Mouse (Mus musculus) forebrain, embryonic 10.5 days (tissue): ENCODE data around the gene Cdc6. TPM values are rescaled to one million over a fixed set of nuclear protein-coding genes. Genes with fewer than 3 reads are reported as not detected.
"Not testable (repeated sequence)": the region's sequence is repeated elsewhere in the genome, so short reads cannot be mapped to it uniquely, and the experiment has no call there.

Experiments used
- DNase-seq: peaks from one replicate; pipeline ENCODE4 v3.0.0-alpha.2; 2017; ENCODE audit warnings: low spot score; ENCODE audit errors: extremely low spot score
- H3K27ac ChIP-seq: fragments of 300-500 bp; sonication (generic); 2 replicates; pipeline ENCODE4 v1.5.1; 2016; ENCODE audit warnings: mild to moderate bottlenecking
- H3K27me3 ChIP-seq: fragments of 300-500 bp; sonication (generic); 2 replicates; pipeline ENCODE4 v1.6.1; 2016; ENCODE audit warnings: mild to moderate bottlenecking; ENCODE audit not compliant: poor library complexity, severe bottlenecking
- H3K36me3 ChIP-seq: fragments of 300-500 bp; sonication (generic); replicated peaks from 2 replicates; pipeline ENCODE4 v1.6.1; 2016; ENCODE audit warnings: mild to moderate bottlenecking, moderate library complexity
- H3K4me1 ChIP-seq: fragments of 300-500 bp; sonication (generic); 2 replicates; pipeline ENCODE4 v1.6.1; 2016
- H3K4me3 ChIP-seq: fragments of 300-500 bp; sonication (generic); 2 replicates; pipeline ENCODE4 v1.5.1; 2016; ENCODE audit warnings: mild to moderate bottlenecking, moderate library complexity
- H3K9me3 ChIP-seq: fragments of 300-500 bp; sonication (generic); 2 replicates; pipeline ENCODE4 v1.6.1; 2016; ENCODE audit warnings: mild to moderate bottlenecking, moderate library complexity
- WGBS: fragments of 180-500 bp; shearing (Covaris S2); methylation state at CpG from one replicate; pipeline ENCODE4 v1.1.7; 2016; 5-methylcytosine and 5-hydroxymethylcytosine counted together
- polyA plus RNA-seq: library from polyadenylated mRNA; unstranded; fragments of >200 nt; fragmentation: Nextera tagmentation; extraction: Ambion mirVana; gene quantifications from 2 replicates; pipeline ENCODE4 v1.2.1, GENCODE M21; 2016

Cdc6 gene
- polyA plus RNA-seq, 1 experiment from 2014 or later, result 68.7 TPM

DNA sequence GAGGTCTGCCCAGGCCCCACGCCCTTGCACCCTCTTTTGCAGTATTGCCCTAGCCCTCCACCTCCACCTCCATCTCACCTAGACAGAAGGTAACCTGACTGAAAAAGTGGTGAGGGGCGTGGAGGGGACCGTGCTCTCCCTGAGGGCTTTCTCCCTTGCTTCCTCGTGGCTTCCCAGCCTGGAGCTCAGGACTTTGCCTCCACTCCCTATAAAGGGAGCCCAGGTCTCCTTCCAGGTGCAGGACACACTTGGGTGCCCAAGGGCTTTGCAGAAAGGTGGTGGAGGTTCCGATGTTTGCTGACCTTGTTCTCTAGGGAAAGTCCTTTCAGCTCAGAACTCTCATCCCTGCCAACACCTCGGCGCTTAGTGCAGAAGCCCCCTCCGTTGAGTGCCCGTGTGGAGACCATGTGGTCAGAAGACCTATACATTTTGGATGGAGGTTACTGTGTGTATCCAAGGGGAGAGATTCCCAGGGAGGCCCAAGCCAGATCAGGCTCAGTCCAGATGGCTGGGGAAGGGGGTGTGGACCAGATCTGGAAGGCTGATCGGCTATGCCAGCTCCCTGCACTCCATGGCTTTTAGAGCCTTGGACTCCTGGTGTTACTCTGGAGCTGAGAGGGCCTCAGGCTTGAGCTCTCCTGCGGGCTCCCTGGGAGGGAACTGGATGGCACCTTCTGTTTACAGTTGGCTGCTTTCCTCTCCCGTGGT is 20.7 kb downstream of the Cdc6 start:
- Histone ChIP-seq H3K4me3 (peak overlapping the region; percentile 62), H3K27ac (peak overlapping the region; percentile 86), H3K36me3 (peaks cover 10% of the 10 kb centered on the region), H3K9me3 (no peaks in the 10 kb centered on the region), H3K4me1 (peaks cover 99% of the 10 kb centered on the region), H3K27me3 (peaks cover 57% of the 10 kb centered on the region)
- WGBS, result 11% methylated on average over 12 of the region's 12 CpGs
- no peak for DNase-seq

DNA sequence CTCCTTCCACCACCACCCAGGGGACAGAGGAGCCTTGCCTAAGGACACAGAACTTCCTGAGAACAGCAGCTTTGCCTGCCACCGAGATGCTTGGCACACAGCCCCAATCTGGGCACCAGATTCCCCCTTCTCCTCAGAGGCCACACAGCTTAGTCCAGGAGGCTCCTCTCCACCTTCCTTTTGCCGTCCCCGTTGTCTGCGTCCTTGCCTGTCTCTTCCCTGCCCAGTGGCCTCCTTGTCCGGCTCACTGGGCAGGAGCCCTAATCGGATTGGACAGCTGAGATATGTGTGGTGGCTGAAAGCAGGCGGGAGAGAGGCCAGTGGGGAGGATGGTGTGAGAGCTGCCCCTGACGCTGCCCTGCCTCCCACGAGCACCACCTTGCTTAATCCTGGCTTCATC is 21.9 kb downstream of the Cdc6 start:
- peak overlapping the region; percentile 62 for H3K4me3 ChIP-seq
- no peak for DNase-seq
- H3K9me3 ChIP-seq, result no peaks in the 10 kb centered on the region
- peak overlapping the region; percentile 75 for H3K27ac ChIP-seq
- H3K36me3 ChIP-seq, result no peaks in the 10 kb centered on the region
- H3K27me3 ChIP-seq, result peaks cover 67% of the 10 kb centered on the region
- H3K4me1 ChIP-seq, result peaks cover 91% of the 10 kb centered on the region
- WGBS, result 4% methylated on average over 9 of the region's 9 CpGs

DNA sequence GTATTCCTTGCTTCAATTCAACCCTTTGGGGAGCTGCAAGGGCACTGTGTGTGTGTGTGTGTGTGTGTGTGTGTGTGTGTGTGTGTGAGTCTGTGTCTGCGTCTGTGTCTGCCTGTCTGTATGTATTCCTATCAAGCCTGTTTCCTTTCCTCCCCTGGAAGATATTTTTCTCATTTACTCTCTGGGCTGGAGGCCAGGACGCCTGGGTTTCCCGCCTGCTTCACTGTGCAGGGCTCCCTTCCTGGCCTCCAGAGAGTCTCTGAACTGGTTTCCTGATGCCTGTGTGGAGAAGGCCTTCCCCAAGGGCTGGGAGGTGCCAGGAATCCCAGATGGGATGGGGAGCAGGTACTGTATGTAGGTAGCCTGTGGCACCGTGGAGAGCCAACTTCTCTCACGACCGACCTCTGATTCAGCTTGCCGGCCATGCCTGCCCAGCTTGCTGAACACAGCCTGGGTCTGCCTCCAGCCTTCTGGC is 22.6 kb downstream of the Cdc6 start:
- Histone ChIP-seq H3K4me1 (peaks cover 86% of the 10 kb centered on the region), H3K27me3 (peaks cover 71% of the 10 kb centered on the region), H3K4me3 (peak overlapping the region; percentile 62), H3K36me3 (peaks cover 2% of the 10 kb centered on the region), H3K9me3 (no peaks in the 10 kb centered on the region), H3K27ac (peak overlapping the region; percentile 75)
- no peak for DNase-seq
- WGBS, result 57% methylated on average over 7 of the region's 7 CpGs

- 55% methylated on average over 10 of the region's 10 CpGs for WGBS
- Histone ChIP-seq H3K4me1 (peaks cover 86% of the 10 kb centered on the region), H3K4me3 (no peak overlapping the region), H3K27me3 (peaks cover 79% of the 10 kb centered on the region), H3K9me3 (no peaks in the 10 kb centered on the region), H3K27ac (peak overlapping the region; percentile 73), H3K36me3 (peaks cover 5% of the 10 kb centered on the region)
- no peak for DNase-seq
Observed at GRCm38 (mm10) chr11:98930773-98931512, 23.3 kb downstream of the Cdc6 start.

DNA sequence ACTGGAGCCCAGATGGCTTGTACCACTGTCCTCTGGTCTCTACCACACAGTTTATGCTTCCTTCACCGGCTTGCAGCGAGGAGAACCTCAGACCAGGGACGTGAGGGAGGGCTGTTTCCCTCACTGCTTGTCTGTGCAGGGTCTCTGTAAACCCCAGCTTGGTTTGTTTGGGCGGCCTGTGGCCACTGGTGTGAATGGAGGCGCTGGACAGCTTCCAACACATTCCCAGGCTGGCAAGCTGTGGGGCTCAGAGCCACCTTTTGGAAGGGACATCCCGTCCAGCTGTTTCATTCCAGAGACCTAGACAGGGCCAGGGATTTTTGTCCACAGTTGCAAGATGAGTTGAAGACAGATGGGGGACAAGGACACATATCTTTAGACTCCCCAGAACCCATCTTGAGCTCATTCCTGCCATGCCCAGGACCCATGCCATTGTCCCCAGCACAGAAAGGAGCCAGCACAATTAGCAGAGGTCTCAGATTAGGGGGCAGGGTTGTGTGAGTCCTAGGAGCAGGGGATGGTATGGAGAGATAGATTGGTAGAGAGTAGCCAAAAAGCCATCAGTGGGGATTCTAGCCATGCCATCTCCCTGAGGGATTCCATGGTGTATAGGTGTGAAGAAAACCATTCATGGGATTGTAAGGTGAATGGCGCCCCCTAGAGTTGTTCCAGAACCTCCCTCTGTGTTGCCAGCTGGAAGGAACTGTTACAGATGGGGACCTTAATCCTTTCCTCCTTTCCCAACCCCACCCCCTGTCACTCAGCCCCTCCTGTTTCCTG is 24.1 kb downstream of the Cdc6 start:
- Histone ChIP-seq H3K4me1 (peaks cover 86% of the 10 kb centered on the region), H3K27me3 (peaks cover 80% of the 10 kb centered on the region), H3K27ac (peak overlapping the region; percentile 73), H3K36me3 (peaks cover 5% of the 10 kb centered on the region), H3K9me3 (no peaks in the 10 kb centered on the region), H3K4me3 (no peak overlapping the region; the same call in 1 of the 2 replicates)
- DNase-seq, result no peak
- WGBS, result 46% methylated on average over 7 of the region's 7 CpGs

- Histone ChIP-seq H3K4me3 (peak overlapping the region; percentile 13), H3K4me1 (peaks cover 88% of the 10 kb centered on the region), H3K27ac (peak overlapping the region; percentile 73), H3K9me3 (no peaks in the 10 kb centered on the region), H3K36me3 (peaks cover 5% of the 10 kb centered on the region), H3K27me3 (peaks cover 77% of the 10 kb centered on the region)
- 46% methylated on average over 19 of the region's 19 CpGs for WGBS
- no peak for DNase-seq
Observed at GRCm38 (mm10) chr11:98932293-98933091, 24.9 kb downstream of the Cdc6 start.

- no peak for DNase-seq
- Histone ChIP-seq H3K27me3 (peaks cover 73% of the 10 kb centered on the region), H3K9me3 (no peaks in the 10 kb centered on the region), H3K27ac (peak overlapping the region; percentile 73), H3K36me3 (peaks cover 5% of the 10 kb centered on the region), H3K4me3 (peak overlapping the region; percentile 13), H3K4me1 (peaks cover 88% of the 10 kb centered on the region)
- 53% methylated on average over 9 of the region's 9 CpGs for WGBS
Observed at GRCm38 (mm10) chr11:98933151-98933550, 25.6 kb downstream of the Cdc6 start.

DNA sequence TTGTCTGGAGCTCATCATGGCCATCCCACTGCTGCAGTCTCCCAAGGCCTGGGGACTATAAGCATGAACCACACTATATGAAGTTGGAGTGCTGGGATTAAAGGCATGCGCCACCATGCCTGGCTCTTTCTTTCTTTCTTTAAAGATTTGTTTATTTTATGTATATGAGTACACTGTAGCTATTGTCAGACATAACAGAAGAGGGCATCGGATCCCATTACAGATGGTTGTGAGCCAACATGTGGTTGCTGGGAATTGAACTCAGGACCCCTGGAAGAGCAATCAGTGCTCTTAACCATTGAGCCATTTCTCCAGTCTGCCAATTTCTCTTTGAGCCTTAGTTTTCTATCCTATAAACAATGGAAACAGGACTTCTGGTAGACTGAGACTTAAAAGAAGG is 26.2 kb downstream of the Cdc6 start:
- H3K4me3 ChIP-seq, DNase-seq, H3K36me3 ChIP-seq, H3K27ac ChIP-seq, H3K9me3 ChIP-seq: not testable (repeated sequence)
- Histone ChIP-seq H3K4me1 (peaks cover 88% of the 10 kb centered on the region), H3K27me3 (peaks cover 73% of the 10 kb centered on the region)
- 92% methylated on average over 2 of the region's 2 CpGs for WGBS

DNA sequence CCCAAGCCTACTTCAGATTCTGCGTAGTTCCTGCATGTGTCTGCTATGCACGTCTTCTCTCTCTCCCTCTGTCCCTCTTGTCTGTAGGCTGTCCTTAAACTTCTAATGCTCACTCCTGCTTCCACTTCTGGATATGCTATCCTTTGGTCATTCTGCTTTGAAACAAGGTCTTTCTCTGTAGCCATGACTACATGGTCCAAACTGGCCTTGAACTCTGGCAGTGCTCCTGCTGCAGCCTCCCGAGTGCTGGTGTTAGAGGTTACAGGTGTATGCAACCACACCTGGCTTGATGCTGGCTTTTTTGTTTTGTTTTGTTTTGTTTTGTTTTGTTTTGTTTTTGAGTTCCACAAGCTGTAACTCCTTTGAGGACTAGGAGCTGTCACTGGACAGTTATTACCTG is 26.8 kb downstream of the Cdc6 start:
- no peak for DNase-seq
- Histone ChIP-seq H3K36me3 (peaks cover 5% of the 10 kb centered on the region), H3K4me3 (no peak overlapping the region), H3K4me1 (peaks cover 88% of the 10 kb centered on the region), H3K9me3 (no peaks in the 10 kb centered on the region), H3K27ac (no peak overlapping the region), H3K27me3 (peaks cover 73% of the 10 kb centered on the region)
- 83% methylated on average over 3 of the region's 3 CpGs for WGBS

DNA sequence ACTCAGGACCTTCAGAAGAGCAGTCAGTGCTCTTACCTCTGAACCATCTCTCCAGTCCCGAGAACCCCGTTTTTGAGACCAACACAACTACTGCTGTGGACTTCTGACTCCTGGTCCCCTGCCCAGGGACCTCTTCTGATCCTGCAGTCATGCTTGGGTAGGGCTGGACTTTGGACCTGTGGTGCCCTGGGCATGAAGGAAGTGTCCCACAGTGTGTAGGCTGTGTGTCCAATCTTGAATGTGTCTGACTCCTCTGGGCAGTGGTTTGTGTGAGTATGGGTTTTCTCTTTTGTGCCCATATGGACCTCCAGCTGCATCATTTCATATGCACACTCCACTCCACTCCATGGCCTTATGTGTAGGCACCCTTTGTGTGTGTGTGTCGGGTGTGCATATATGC is 27.5 kb downstream of the Cdc6 start:
- 86% methylated on average over 3 of the region's 3 CpGs for WGBS
- Histone ChIP-seq H3K9me3 (no peaks in the 10 kb centered on the region), H3K27me3 (peaks cover 73% of the 10 kb centered on the region), H3K4me3 (no peak overlapping the region), H3K36me3 (peaks cover 5% of the 10 kb centered on the region), H3K27ac (0 out of 2 replicates have a peak overlapping the region, but pooled peaks have one; percentile 90), H3K4me1 (peaks cover 88% of the 10 kb centered on the region)
- no peak for DNase-seq

DNA sequence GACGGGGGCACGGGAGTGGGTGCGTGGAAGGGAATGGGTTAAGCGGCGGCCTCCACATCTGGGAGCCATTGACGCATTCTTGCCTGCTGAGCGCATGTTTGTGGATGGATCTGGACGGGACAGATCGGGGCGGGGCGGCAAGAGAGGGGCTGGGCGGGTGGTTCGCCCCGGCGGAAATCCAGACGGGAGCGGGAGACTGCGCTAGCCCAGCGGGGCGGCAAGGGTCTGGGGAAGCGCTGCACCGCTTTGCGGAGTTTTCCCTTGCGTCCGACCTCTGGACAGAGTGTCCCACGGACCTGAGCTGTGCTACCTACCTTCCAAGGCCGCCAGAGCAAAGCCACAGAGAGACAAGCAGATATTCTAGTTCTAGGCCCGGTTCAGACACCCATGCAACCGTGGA is 28.6 kb downstream of the Cdc6 start:
- H3K27me3 ChIP-seq, result peaks cover 65% of the 10 kb centered on the region
- peak; percentile 73 for DNase-seq
- peak overlapping the region; percentile 82 for H3K4me3 ChIP-seq
- WGBS, result 1% methylated on average over 29 of the region's 29 CpGs
- H3K9me3 ChIP-seq, result no peaks in the 10 kb centered on the region
- peak overlapping the region; percentile 90 for H3K27ac ChIP-seq
- H3K36me3 ChIP-seq, result peaks cover 5% of the 10 kb centered on the region
- H3K4me1 ChIP-seq, result peaks cover 88% of the 10 kb centered on the region
